Mouse (Mus musculus) testis, postnatal 14 days (tissue): ENCODE results near the gene Mkrn2os.

Experiments
- DNase-seq: peaks from one replicate; pipeline ENCODE4 v3.0.0; 2021; ENCODE audit warnings: low spot score

The Mkrn2os gene

GRCm38 (mm10) chr6:115582328-115583115 is 9.9 kb downstream of the Mkrn2os start:
- DNase-seq: peak; percentile 38

DNA sequence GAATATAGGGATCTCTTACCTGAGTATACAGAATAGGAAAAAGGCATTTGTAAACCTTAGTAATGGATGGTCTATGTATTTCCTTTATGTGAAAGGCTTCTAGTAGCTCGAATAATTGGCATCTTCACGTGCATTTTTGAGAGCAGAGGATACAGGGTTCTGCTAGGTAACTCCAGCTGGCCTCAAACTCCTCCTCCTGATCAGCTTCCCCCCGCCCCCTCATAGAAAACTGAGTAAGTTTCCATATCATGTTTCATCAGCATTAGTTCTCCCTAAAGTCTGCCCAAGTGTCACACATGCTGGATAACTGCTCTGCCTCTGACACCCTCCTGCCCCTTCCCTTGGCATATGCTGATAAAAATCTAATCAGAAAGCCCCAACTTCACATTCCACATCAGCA is 11.6 kb downstream of the Mkrn2os start:
- no peak for DNase-seq

DNA sequence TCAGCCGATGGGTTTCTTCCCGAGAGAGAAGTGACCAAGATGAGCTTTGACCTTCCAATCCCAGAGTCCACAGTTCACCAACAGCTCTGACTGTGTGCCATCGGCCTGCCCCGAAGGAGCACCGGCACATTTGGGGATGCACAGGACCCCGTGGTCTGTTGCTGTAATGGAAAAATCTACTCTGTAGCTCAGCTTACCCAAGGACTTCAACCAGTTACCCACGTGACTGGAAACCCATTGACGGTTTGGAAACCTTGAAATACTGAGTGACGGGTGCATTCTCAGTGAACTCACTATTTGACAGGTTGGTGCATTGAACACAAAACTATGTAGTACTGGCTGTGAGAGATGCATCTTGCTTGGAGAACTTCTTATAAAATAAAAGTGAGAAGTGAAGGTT is 14.4 kb downstream of the Mkrn2os start:
- DNase-seq: no peak

GRCm38 (mm10) chr6:115577407-115577806 is 15.0 kb downstream of the Mkrn2os start:
- no peak for DNase-seq

DNA sequence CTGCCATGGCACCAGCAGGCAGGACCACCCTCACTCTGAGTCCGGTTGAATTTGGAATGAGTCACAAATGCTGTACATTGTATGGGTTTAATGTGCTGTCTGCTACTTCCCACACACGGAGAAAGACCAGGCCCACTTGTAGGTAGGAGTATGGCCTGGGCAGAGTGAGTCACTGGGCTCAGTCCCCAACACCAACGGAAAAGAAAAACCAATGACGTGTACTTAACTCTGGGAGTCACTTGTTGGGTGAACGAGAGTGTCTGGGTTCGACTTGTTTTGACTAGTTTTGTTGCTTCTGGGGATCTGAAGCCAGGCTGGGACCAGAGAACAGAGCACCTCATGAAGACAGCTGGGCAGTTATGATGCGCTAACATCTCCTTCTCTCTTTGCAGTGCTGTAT is 18.2 kb downstream of the Mkrn2os start:
- DNase-seq: no peak

GRCm38 (mm10) chr6:115565479-115566045 is 26.8 kb downstream of the Mkrn2os start:
- peak; percentile 68 for DNase-seq

GRCm38 (mm10) chr6:115559651-115560632 is 32.4 kb downstream of the Mkrn2os start:
- peak; percentile 41 for DNase-seq

GRCm38 (mm10) chr6:115558176-115558575 is 34.2 kb downstream of the Mkrn2os start:
- no peak for DNase-seq

DNA sequence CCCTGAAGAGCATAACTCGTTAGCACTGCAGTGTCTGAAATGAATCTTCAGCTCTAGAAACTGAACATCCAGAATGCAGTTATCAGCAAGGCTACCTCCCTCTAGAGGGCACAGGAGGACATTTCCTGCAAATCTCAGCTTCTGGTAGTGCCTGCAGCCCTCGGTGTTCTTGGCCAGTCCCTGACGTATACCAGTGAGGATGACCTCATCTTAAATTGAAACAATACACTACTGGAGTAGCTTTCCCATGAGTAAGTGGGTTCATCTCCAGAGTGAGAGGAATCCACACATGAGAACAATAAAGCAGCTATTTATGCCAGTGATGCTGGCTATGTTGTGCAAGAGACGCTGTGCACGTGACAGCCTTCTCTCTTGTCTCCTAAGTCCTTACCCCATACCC is 36.9 kb downstream of the Mkrn2os start:
- no peak for DNase-seq

DNA sequence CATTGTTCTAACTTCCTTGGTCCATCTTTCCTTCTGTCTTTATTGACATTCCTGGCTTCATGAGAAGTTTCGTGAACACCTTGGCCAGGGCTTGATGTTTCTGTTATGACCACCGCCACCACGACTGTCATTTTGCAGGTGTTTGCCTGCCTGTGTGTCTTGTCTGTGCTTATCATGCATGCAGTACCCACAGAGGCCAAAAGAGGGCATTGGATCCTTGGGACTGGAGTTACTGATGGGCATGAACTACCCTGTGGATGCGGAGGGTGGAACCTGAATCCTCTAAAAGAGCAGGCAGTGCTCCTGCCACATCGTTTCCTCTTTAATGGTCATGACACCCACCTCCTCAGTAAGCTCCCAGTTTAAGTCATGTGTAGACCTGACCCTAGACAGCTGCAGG is 46.1 kb downstream of the Mkrn2os start:
- no peak for DNase-seq

DNA sequence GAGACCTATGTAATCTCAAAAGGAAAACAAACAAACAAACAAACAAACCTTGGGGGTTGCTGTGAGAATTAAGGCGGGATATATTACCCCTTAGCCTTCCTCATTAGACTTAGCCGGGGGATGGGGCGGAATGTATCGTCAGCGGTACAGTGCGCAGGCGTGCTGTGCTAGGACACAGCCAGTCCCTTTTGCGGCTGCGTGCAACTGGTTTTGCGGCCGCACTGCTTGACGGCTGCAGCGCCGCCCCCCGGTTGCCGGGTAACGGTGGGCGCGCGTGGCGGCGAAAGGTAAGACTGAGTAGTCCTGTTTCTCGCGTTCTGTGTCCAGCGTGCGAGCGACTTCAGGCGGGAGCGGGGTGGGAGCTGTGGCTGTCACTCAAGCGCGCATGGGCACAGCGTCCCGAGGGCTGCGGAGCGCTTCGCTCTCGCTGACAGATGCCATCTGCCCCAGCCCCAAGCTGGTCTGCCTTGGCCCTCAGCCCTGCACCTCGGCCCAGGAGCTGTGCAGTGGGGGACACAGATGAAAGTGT is 47.9 kb downstream of the Mkrn2os start, which contains the start of gene Tsen2:
TSS of gene Tsen2 (plus strand) at position 223 of the 529 bp plus-strand sequence.
- DNase-seq: peak; percentile 96

- no peak for DNase-seq
Measured at GRCm38 (mm10) chr6:115542341-115542740, 50.0 kb downstream of the Mkrn2os start.

- no peak for DNase-seq
Measured at GRCm38 (mm10) chr6:115541676-115542275, 50.6 kb downstream of the Mkrn2os start.

- DNase-seq: peak; percentile 77
Measured at GRCm38 (mm10) chr6:115538645-115539429, 53.5 kb downstream of the Mkrn2os start.

DNA sequence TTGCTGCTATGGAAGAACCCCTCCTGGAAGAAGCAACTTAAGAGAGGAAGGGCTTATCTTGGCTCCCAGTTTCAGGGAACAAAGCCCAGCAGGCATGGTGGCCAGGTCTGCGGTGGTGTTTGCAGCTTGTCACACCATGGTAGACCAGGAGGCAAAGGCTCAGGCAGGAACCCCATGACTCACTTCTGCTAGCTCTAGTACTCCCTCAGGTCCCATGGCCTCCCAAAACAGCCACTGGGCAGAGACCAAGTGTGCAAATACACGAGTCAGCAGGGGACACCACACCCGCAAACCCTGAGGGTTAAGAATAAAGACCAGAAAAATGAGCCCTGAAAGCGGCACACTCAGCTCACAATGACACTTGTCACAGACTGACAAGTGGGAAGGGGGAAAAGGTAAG is 56.2 kb downstream of the Mkrn2os start:
- DNase-seq: no peak

DNA sequence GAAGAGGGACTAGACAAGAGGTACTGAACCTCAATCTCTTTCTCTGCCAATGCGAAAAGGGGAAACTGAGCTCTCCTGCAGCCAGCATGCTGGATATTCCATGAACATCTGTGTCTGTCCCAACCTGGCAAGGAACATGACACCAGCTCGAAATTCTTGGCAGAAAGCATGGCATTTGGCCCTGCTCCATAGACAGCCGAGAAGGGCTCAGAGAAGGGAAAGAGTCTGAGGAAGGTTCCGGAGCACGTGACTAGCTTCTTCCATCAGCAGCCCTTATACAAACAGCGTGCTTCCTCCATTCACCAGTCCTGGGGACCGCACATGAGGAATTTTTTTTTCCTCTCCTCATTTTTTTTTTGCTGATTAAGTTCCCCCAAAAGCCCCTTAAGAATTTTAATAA is 57.8 kb downstream of the Mkrn2os start:
- no peak for DNase-seq
